Mouse (Mus musculus) stomach, embryonic 16.5 days (tissue): ENCODE data around the gene Sh3rf1. TPM values are rescaled to one million over a fixed set of nuclear protein-coding genes. Genes with fewer than 3 reads are reported as not detected.

Source experiments
- ATAC-seq: fragments of 200-750 bp; cut with Nextera tagmentation; 2 replicates; pipeline ENCODE4 v1.8.0; 2017; ENCODE audit warnings: moderate number of reproducible peaks, moderate TSS enrichment; ENCODE audit not compliant: insufficient read depth, low FRiP score
- H3K27ac ChIP-seq: fragments of 300-500 bp; sonication (generic); 2 replicates; pipeline ENCODE4 v1.5.1; 2014; ENCODE audit warnings: low read length
- H3K27me3 ChIP-seq: fragments of 300-500 bp; sonication (generic); 2 replicates; pipeline ENCODE4 v1.6.1; 2014; ENCODE audit warnings: low read length, control low read depth, mixed read lengths; ENCODE audit not compliant: control insufficient read depth, insufficient read depth
- H3K36me3 ChIP-seq: fragments of 300-500 bp; sonication (generic); 2 replicates; pipeline ENCODE4 v1.6.1; 2014; ENCODE audit warnings: low read length; ENCODE audit not compliant: control insufficient read depth, insufficient read depth
- H3K4me1 ChIP-seq: fragments of 300-500 bp; sonication (generic); 2 replicates; pipeline ENCODE4 v1.6.1; 2014; ENCODE audit warnings: low read length, control low read depth, mixed read lengths; ENCODE audit not compliant: control insufficient read depth, insufficient read depth
- H3K4me2 ChIP-seq: fragments of 300-500 bp; sonication (generic); 2 replicates; pipeline ENCODE4 v1.6.1; 2014; ENCODE audit warnings: low read depth, low read length, mixed read lengths
- H3K4me3 ChIP-seq: fragments of 300-500 bp; sonication (generic); replicated peaks from 2 replicates; pipeline ENCODE4 v1.5.1; 2014; ENCODE audit warnings: mild to moderate bottlenecking, low read length
- H3K9ac ChIP-seq: fragments of 300-500 bp; sonication (generic); 2 replicates; pipeline ENCODE4 v1.6.1; 2014; ENCODE audit warnings: low read length
- H3K9me3 ChIP-seq: fragments of 300-500 bp; sonication (generic); replicated peaks from 2 replicates; pipeline ENCODE4 v1.6.1; 2016; ENCODE audit warnings: low read length, control low read depth; ENCODE audit not compliant: control insufficient read depth
- WGBS: fragments of 180-500 bp; shearing (Covaris S2); extraction: QIAGEN DNeasy Blood & Tissue Kit; methylation state at CpG from one replicate; pipeline ENCODE4 v1.1.7; 2014; 5-methylcytosine and 5-hydroxymethylcytosine counted together
- polyA plus RNA-seq: library from polyadenylated mRNA; unstranded; fragments of >200 nt; fragmentation: Nextera tagmentation; extraction: Ambion mirVana; gene quantifications from 2 replicates; pipeline ENCODE4 v1.2.1, GENCODE M21; 2015

The Sh3rf1 gene
- polyA plus RNA-seq, 1 experiment from 2014 or later, result 10.2 TPM

- 82% methylated on average over 5 of the region's 5 CpGs for WGBS
- H3K9me3 ChIP-seq, result no peaks in the 10 kb centered on the region
- H3K27me3 ChIP-seq, result no peaks in the 10 kb centered on the region
- ATAC-seq, result no peak
- H3K9ac ChIP-seq, result no peak overlapping the region
- 0 out of 2 replicates have a peak, but pooled peaks cover 5% of the 10 kb centered on the region for H3K4me1 ChIP-seq
- no peak overlapping the region for H3K4me3 ChIP-seq
- no peaks in the 10 kb centered on the region for H3K36me3 ChIP-seq
- H3K27ac ChIP-seq, result no peak overlapping the region
- no peak overlapping the region for H3K4me2 ChIP-seq
Observed at GRCm38 (mm10) chr8:61302029-61302368, 78.3 kb downstream of the Sh3rf1 start.

GRCm38 (mm10) chr8:61305451-61306070, 81.9 kb downstream of the Sh3rf1 start:
- no peak for ATAC-seq
- Histone ChIP-seq H3K9me3 (no peaks in the 10 kb centered on the region), H3K4me3 (no peak overlapping the region), H3K36me3 (no peaks in the 10 kb centered on the region), H3K27ac (no peak overlapping the region), H3K4me2 (no peak overlapping the region), H3K9ac (no peak overlapping the region), H3K4me1 (peaks cover 7% of the 10 kb centered on the region), H3K27me3 (no peaks in the 10 kb centered on the region)
- 80% methylated on average over 7 of the region's 7 CpGs for WGBS

GRCm38 (mm10) chr8:61306501-61307112, 82.9 kb downstream of the Sh3rf1 start:
- Histone ChIP-seq H3K36me3 (no peaks in the 10 kb centered on the region), H3K4me3 (no peak overlapping the region), H3K27ac (no peak overlapping the region), H3K9ac (no peak overlapping the region), H3K4me1 (peaks cover 7% of the 10 kb centered on the region), H3K27me3 (no peaks in the 10 kb centered on the region), H3K4me2 (no peak overlapping the region), H3K9me3 (no peaks in the 10 kb centered on the region)
- no peak for ATAC-seq
- WGBS, result 71% methylated on average over 4 of the region's 4 CpGs

- peaks cover 7% of the 10 kb centered on the region for H3K4me1 ChIP-seq
- no peak for ATAC-seq
- no peaks in the 10 kb centered on the region for H3K9me3 ChIP-seq
- no peak overlapping the region for H3K4me3 ChIP-seq
- no peak overlapping the region for H3K9ac ChIP-seq
- no peak overlapping the region for H3K27ac ChIP-seq
- H3K36me3 ChIP-seq, result no peaks in the 10 kb centered on the region
- H3K4me2 ChIP-seq, result no peak overlapping the region
- H3K27me3 ChIP-seq, result no peaks in the 10 kb centered on the region
Observed at GRCm38 (mm10) chr8:61308896-61309295, 85.2 kb downstream of the Sh3rf1 start.

- Histone ChIP-seq H3K27ac (no peak overlapping the region; the same call in 1 of the 2 replicates), H3K9ac (no peak overlapping the region), H3K9me3 (no peaks in the 10 kb centered on the region), H3K4me1 (peaks cover 7% of the 10 kb centered on the region), H3K4me2 (peak overlapping the region; percentile 25; the same call in 1 of the 2 replicates), H3K27me3 (no peaks in the 10 kb centered on the region), H3K4me3 (no peak overlapping the region), H3K36me3 (no peaks in the 10 kb centered on the region)
- 48% methylated on average over 20 of the region's 20 CpGs for WGBS
- no peak for ATAC-seq
Observed at GRCm38 (mm10) chr8:61309530-61310402, 86.1 kb downstream of the Sh3rf1 start.

- H3K9me3 ChIP-seq, result no peaks in the 10 kb centered on the region
- ATAC-seq, result no peak
- H3K27ac ChIP-seq, result no peak overlapping the region
- H3K4me2 ChIP-seq, result no peak overlapping the region
- H3K36me3 ChIP-seq, result no peaks in the 10 kb centered on the region
- peaks cover 7% of the 10 kb centered on the region for H3K4me1 ChIP-seq
- no peak overlapping the region for H3K4me3 ChIP-seq
- no peak overlapping the region for H3K9ac ChIP-seq
- H3K27me3 ChIP-seq, result no peaks in the 10 kb centered on the region
- 44% methylated on average over 9 of the region's 9 CpGs for WGBS
Observed at GRCm38 (mm10) chr8:61310403-61310871, 86.8 kb downstream of the Sh3rf1 start.

GRCm38 (mm10) chr8:61313016-61313415, 89.3 kb downstream of the Sh3rf1 start:
- no peak for ATAC-seq
- Histone ChIP-seq H3K36me3 (no peaks in the 10 kb centered on the region), H3K4me1 (peaks cover 7% of the 10 kb centered on the region), H3K4me3 (no peak overlapping the region), H3K27me3 (no peaks in the 10 kb centered on the region), H3K4me2 (no peak overlapping the region), H3K27ac (no peak overlapping the region), H3K9ac (no peak overlapping the region), H3K9me3 (no peaks in the 10 kb centered on the region)
- WGBS, result 88% methylated on average over 7 of the region's 7 CpGs

GRCm38 (mm10) chr8:61316012-61316767, 92.5 kb downstream of the Sh3rf1 start:
- no peak for ATAC-seq
- H3K4me3 ChIP-seq, result no peak overlapping the region
- no peak overlapping the region for H3K27ac ChIP-seq
- no peaks in the 10 kb centered on the region for H3K27me3 ChIP-seq
- no peaks in the 10 kb centered on the region for H3K36me3 ChIP-seq
- no peak overlapping the region for H3K4me2 ChIP-seq
- no peaks in the 10 kb centered on the region for H3K9me3 ChIP-seq
- H3K9ac ChIP-seq, result no peak overlapping the region
- H3K4me1 ChIP-seq, result no peaks in the 10 kb centered on the region
- WGBS, result 61% methylated on average over 10 of the region's 10 CpGs
